Mouse (Mus musculus): ENCODE measurements around the gene Olfr1006.
"Not testable (repeated sequence)": the region's sequence is repeated elsewhere in the genome, so short reads cannot be mapped to it uniquely, and the experiment has no call there.

Gene Olfr1006

DNA sequence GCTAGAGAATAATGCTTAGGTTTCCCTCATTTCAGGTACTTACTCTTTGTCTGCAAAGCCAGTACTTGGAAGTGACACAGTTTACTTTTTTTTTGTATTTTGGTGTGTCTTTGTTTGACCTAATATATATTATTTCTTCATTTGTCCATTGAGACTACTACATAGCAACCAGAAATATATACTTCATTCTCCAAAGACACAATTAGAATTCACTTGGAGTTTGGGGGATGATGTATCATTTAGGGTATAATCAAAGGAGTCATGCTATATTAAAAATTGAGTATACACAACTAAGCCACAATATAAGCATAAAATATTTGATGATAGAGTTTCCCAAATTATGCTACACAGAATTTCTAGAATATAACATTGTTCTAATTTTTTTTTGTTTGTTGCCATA is at the start of gene Olfr1006:
Gene Olfr1006 (minus strand): TSS at position 101 of the 400 bp plus-strand sequence.
- Histone ChIP-seq H3K27me3 (ENCODE audit: insufficient read depth, low read length) (no peaks in the 10 kb centered on the region), H3K4me3 (replicated peaks; ENCODE audit: low read length) (no peak within 1 kb of the TSS), H3K36me3 (ENCODE audit: insufficient read depth, low read length) (no peaks in the 10 kb centered on the region), H3K4me1 (replicated peaks; ENCODE audit: low read depth, low read length) (no peaks in the 10 kb centered on the region), H3K9me3 (ENCODE audit: low read length) (no peaks in the 10 kb centered on the region)
- TF ChIP-seq CTCF (conservative IDR thresholded peaks at IDR 0.05; ENCODE audit: low read length), result no peak
- TF ChIP-seq NANOG (IDR thresholded peaks at IDR 0.05; ENCODE audit: borderline replicate concordance, low read length), result no peak
- TF ChIP-seq POU5F1 (IDR thresholded peaks at IDR 0.05; ENCODE audit: borderline replicate concordance, low read length), result no peak

DNA sequence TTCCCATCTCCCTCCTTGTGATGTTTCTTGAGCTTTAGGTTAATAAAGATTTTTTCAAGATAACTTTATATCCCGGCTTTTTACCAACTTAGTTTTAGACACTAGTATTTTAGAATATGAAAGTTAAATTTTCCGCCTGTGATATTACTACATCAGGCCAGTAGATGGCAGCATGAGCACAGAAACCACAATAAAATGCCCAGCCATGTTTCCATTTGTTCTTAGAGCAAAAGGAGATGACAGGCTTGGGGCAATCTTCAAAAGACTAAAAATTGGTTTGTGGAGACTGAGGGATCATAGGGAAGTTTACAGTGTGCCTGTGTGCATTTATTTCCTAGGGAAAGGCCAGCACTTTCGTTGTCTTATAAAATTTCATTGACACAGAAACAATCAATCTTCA is 47.2 kb upstream of the Olfr1006 start:
- no peaks in the 10 kb centered on the region for H3K27me3 ChIP-seq (ENCODE audit: insufficient read depth, low read length)
- H3K9me3 ChIP-seq (ENCODE audit: low read length), result no peaks in the 10 kb centered on the region
- TF ChIP-seq CTCF (conservative IDR thresholded peaks at IDR 0.05; ENCODE audit: low read length), result peak; percentile 66
- no peak for TF ChIP-seq POU5F1 (IDR thresholded peaks at IDR 0.05; ENCODE audit: borderline replicate concordance, low read length)
- no peak overlapping the region for H3K4me3 ChIP-seq (replicated peaks; ENCODE audit: low read length)
- H3K4me1 ChIP-seq (replicated peaks; ENCODE audit: low read depth, low read length), result no peaks in the 10 kb centered on the region
- no peaks in the 10 kb centered on the region for H3K36me3 ChIP-seq (ENCODE audit: insufficient read depth, low read length)

DNA sequence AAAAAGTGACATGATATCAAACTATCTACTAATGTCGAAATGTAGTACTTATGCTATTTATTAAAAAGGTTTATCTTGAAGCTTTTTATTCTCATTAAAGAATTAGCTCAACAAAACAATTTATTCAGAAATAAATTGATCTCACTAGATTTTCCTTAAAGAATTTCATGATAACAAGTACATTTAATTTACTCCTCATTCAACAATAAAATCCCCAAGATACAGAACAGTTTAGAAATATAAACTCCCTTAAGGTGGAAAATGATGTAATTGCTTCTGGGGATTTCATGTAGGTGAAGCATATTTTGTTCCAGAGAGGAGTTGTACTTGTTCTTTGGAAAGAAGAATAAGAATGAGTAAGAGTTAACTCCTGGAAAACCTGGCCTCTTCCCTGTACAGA is 36.6 kb upstream of the Olfr1006 start, which contains the start of gene Olfr1009:
Gene Olfr1009 (plus strand): TSS at position 301 of the 400 bp plus-strand sequence.
- no peaks in the 10 kb centered on the region for H3K4me1 ChIP-seq (replicated peaks; ENCODE audit: low read depth, low read length)
- H3K27me3 ChIP-seq (ENCODE audit: insufficient read depth, low read length), result no peaks in the 10 kb centered on the region
- TF ChIP-seq NANOG (IDR thresholded peaks at IDR 0.05; ENCODE audit: borderline replicate concordance, low read length) (no peak), CTCF (conservative IDR thresholded peaks at IDR 0.05; ENCODE audit: low read length) (no peak), POU5F1 (IDR thresholded peaks at IDR 0.05; ENCODE audit: borderline replicate concordance, low read length) (no peak)
- H3K36me3 ChIP-seq (ENCODE audit: insufficient read depth, low read length), result no peaks in the 10 kb centered on the region
- no peak within 1 kb of the TSS for H3K4me3 ChIP-seq (replicated peaks; ENCODE audit: low read length)
- peaks cover 4% of the 10 kb centered on the region; the same call in 1 of the 2 replicates for H3K9me3 ChIP-seq (ENCODE audit: low read length)

DNA sequence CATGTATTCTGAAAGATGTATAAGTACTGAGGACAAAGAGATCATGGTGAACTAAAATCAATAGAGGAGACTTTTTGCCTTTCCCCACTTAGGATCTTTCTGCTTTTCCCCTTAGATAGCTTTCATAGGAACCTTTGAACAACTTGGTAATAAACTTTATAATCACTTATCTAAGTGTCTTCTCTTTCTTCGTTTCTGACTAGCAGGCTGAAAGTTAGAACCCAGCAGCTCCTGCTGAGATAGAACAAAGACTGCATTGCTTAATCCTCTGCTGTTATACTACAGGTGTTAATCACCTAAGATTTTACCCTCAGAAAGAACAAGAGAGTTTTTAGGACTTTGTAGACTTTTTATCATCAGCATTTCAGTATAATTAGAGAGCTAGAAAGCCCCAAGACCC is 32.6 kb upstream of the Olfr1006 start:
- TF ChIP-seq CTCF (conservative IDR thresholded peaks at IDR 0.05; ENCODE audit: low read length) (no peak), POU5F1 (IDR thresholded peaks at IDR 0.05; ENCODE audit: borderline replicate concordance, low read length) (no peak), NANOG (IDR thresholded peaks at IDR 0.05; ENCODE audit: borderline replicate concordance, low read length) (no peak)
- Histone ChIP-seq H3K4me1 (replicated peaks; ENCODE audit: low read depth, low read length) (no peaks in the 10 kb centered on the region), H3K9me3 (ENCODE audit: low read length) (peaks cover 13% of the 10 kb centered on the region), H3K36me3 (ENCODE audit: insufficient read depth, low read length) (no peaks in the 10 kb centered on the region), H3K4me3 (replicated peaks; ENCODE audit: low read length) (no peak overlapping the region), H3K27me3 (ENCODE audit: insufficient read depth, low read length) (no peaks in the 10 kb centered on the region)

DNA sequence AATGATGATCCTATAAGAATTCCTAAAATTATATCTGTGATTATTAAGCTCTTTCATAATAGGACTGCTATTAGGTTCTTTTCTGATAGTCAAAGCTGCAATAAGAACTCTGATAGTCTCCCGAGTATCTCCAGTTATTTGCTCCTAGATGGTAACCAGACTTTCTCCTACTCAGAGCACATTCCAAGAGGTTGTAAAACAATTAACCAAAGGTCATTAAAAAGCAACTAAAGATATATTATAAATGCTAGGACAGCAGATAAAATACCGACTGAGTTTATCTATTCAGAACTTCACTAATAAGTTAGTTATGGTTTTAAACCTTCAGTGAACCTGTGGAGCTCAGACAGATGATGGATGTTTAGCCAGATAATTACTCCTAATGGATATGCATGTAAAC is 32.1 kb upstream of the Olfr1006 start:
- peaks cover 15% of the 10 kb centered on the region for H3K9me3 ChIP-seq (ENCODE audit: low read length)
- H3K36me3 ChIP-seq (ENCODE audit: insufficient read depth, low read length); H3K4me1 ChIP-seq (replicated peaks; ENCODE audit: low read depth, low read length); H3K27me3 ChIP-seq (ENCODE audit: insufficient read depth, low read length); H3K4me3 ChIP-seq (replicated peaks; ENCODE audit: low read length): not testable (repeated sequence)

DNA sequence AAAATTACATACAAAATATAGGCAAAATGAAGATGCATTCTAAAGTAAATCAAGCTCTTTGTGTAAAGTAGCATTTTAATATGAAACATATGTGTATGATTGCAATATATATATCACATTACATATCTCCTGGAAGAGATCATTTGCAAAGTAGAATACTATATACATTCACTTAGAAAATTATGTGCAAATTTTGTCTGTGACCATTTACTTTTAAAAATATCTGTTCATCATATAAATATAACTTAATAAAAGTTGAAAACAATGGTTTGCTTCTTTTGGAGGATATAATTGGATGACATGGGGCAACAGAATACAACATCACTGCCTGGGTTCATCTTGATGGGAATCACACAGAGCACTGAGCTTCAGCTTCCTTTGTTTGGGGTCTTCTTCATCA is 10.6 kb upstream of the Olfr1006 start, which contains the start of gene Olfr1008:
Gene Olfr1008 (plus strand): TSS at position 301 of the 400 bp plus-strand sequence.
- Histone ChIP-seq H3K27me3 (ENCODE audit: insufficient read depth, low read length) (no peaks in the 10 kb centered on the region), H3K36me3 (ENCODE audit: insufficient read depth, low read length) (no peaks in the 10 kb centered on the region)

DNA sequence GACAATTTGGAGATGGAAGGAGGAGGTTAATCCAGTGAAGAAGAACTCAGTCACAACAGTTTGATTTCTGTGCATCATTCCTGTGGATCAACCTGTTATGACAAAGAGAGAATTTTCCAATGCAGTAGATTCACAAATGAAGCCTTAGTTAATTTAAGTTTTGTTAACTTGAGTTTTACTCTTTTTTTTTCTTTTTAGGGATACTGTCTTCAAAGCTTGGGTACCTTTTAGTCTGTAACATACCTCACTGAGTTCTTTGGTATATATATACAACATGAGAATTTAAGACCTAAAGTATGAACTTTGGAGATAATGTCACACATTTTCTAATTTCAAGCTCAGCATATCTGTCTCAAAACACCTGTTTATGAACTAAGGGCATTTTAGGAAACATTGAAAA is 14.2 kb downstream of the Olfr1006 start, which contains the start of gene Olfr154:
Gene Olfr154 (minus strand): TSS at position 101 of the 400 bp plus-strand sequence.
- not testable (repeated sequence) for H3K4me3 ChIP-seq (replicated peaks; ENCODE audit: low read length); H3K27me3 ChIP-seq (ENCODE audit: insufficient read depth, low read length); H3K9me3 ChIP-seq (ENCODE audit: low read length); H3K4me1 ChIP-seq (replicated peaks; ENCODE audit: low read depth, low read length); H3K36me3 ChIP-seq (ENCODE audit: insufficient read depth, low read length)

More for the DNA sequence above, 10.6 kb upstream of the Olfr1006 start, which contains the start of gene Olfr1008:
- Histone ChIP-seq H3K9me3 (ENCODE audit: low read length) (peaks cover 25% of the 10 kb centered on the region), H3K4me1 (replicated peaks; ENCODE audit: low read depth, low read length) (no peaks in the 10 kb centered on the region), H3K4me3 (replicated peaks; ENCODE audit: low read length) (no peak within 1 kb of the TSS)
- no peak for TF ChIP-seq POU5F1 (IDR thresholded peaks at IDR 0.05; ENCODE audit: borderline replicate concordance, low read length)
- no peak for TF ChIP-seq CTCF (conservative IDR thresholded peaks at IDR 0.05; ENCODE audit: low read length)
- TF ChIP-seq NANOG (IDR thresholded peaks at IDR 0.05; ENCODE audit: borderline replicate concordance, low read length), result no peak

DNA sequence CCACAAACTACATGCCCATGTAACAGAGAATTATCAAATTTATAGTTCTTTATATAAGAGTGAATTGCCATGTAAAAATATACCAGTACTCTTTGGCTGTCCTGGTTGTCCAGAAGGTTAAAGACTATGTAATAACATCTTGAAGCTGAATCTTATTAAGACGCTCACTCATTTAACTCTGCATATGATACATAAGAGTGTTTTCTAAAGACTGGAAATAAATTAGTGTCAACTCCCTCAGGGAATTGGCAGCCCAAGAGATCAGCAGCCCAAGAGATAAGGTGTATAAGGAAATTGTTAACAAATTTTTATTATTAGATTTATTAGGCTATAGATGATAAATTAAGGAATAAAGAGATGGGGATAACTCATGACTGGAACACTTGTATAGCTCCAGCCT is 28.0 kb downstream of the Olfr1006 start, which contains the start of gene Olfr1002:
Gene Olfr1002 (minus strand): TSS at position 101 of the 400 bp plus-strand sequence.
- H3K27me3 ChIP-seq (ENCODE audit: insufficient read depth, low read length), result no peaks in the 10 kb centered on the region
- TF ChIP-seq POU5F1 (IDR thresholded peaks at IDR 0.05; ENCODE audit: borderline replicate concordance, low read length) (no peak), CTCF (conservative IDR thresholded peaks at IDR 0.05; ENCODE audit: low read length) (no peak), NANOG (IDR thresholded peaks at IDR 0.05; ENCODE audit: borderline replicate concordance, low read length) (no peak)
- H3K4me3 ChIP-seq (replicated peaks; ENCODE audit: low read length), result no peak within 1 kb of the TSS
- no peaks in the 10 kb centered on the region for H3K9me3 ChIP-seq (ENCODE audit: low read length)
- no peaks in the 10 kb centered on the region for H3K4me1 ChIP-seq (replicated peaks; ENCODE audit: low read depth, low read length)
- H3K36me3 ChIP-seq (ENCODE audit: insufficient read depth, low read length), result no peaks in the 10 kb centered on the region

All from E14TG2a.4 (cell line).